9 mouse cellular contexts compared by ENCODE assay signal in the genomic region with DNA sequence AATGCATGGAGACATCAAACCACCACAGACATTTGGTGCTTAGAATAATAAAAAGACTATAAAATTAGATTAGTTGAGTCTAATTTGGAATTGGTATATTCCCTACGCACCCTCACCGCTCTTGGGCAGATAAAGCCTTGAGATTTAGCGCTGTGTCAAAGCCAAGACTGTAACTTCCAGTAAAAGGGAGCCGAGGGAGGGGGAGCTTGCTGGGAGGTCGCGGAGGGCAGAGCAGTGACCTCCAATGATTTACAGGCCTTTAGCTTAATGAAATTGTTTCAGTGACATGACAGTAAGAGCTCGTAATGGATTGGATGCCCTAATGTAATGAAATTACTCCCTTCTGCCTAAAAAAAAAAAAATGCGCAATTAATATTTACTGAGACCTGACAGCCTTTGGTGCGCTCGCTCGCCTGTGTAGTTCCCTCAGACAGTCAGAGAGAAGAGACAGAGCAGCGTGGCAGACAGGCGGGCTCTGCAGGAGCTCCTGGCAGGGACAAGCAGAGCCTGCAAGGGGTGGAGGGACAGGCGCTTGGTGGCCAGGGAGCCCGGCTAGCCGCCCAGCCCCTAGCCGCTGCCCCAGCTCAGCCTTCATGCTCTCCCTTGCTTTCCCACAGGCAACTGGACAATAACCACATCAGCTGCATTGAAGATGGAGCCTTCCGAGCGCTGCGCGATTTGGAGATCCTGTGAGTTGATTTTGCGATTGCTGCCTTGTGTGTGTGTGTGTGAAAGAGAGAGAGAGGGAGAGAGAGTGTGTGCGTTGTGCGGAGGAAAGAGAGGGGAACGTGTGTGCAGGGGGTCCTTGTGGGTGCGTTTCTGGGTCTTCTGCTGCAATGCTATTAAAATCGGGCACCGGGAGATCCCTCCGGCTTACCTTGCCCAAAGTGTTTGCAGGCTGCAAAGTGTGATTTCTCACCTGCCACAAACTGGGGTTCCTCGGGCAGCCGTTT.
DNase-seq lines count a peak whose midpoint lies in the region; ATAC-seq lines count a peak whose summit lies in the region.
"Had no signal": no experiment of that assay in that cellular context is flagged by ENCODE, and none has a peak within 500 bp of the region (broad histone marks: within the 10 kb centered on the region; RNA-seq: fewer than 3 reads in every experiment).

No protein-coding gene starts in this region.

- DNase-seq in heart, adult 11 months = no peak
- DNase-seq in MN1 (ENCODE audit: low spot score) = peak; percentile 95
- peak; percentile 73 for DNase-seq in embryo, embryonic 10.5 days (ENCODE audit: low spot score)
- DNase-seq in right cerebral cortex, postnatal 4 days = peak; percentile 13
- DNase-seq in left cerebral cortex, adult 9 months (ENCODE audit: low spot score in 2 of 2) = no peak

- no peaks in the 10 kb centered on the region for H3K9me3 ChIP-seq in heart, embryonic 15.5 days (replicated peaks)
- H3K9me3 ChIP-seq in intestine, embryonic 15.5 days = no peaks in the 10 kb centered on the region
- H3K9me3 ChIP-seq: megakaryocyte, embryonic 14.5 days had no signal

- 42% methylated on average over 31 of the region's 31 CpGs for WGBS in heart, embryonic 15.5 days
- WGBS in intestine, embryonic 15.5 days = 23% methylated on average over 31 of the region's 31 CpGs

- H3K4me2 ChIP-seq in heart, embryonic 15.5 days = peak overlapping the region; percentile 52
- peak overlapping the region; percentile 54 for H3K4me2 ChIP-seq in intestine, embryonic 15.5 days (replicated peaks)

- peaks cover 7% of the 10 kb centered on the region; the same call in 1 of the 2 replicates for H3K4me1 ChIP-seq in heart, embryonic 15.5 days (replicated peaks)
- H3K4me1 ChIP-seq in intestine, embryonic 15.5 days (replicated peaks) = peaks cover 3% of the 10 kb centered on the region; the same call in 1 of the 2 replicates
- H3K4me1 ChIP-seq: megakaryocyte, embryonic 14.5 days had no signal

- ATAC-seq in heart, embryonic 15.5 days (replicated peaks; ENCODE audit: insufficient number of reproducible peaks, insufficient read depth, low FRiP score, low read depth) = 0 out of 2 replicates have a peak, but pooled peaks have one; percentile 60
- 0 out of 2 replicates have a peak, but pooled peaks have one; percentile 28 for ATAC-seq in intestine, embryonic 15.5 days
- ATAC-seq in erythroid progenitor cell, adult 5-6 weeks (replicated peaks; ENCODE audit: low FRiP score, poor library complexity, severe bottlenecking) = no peak

- no peak overlapping the region for H3K27ac ChIP-seq in heart, embryonic 15.5 days
- H3K27ac ChIP-seq in intestine, embryonic 15.5 days = no peak overlapping the region

- H3K9ac ChIP-seq in heart, embryonic 15.5 days = no peak overlapping the region
- 0 out of 2 replicates have a peak overlapping the region, but pooled peaks have one; percentile 23 for H3K9ac ChIP-seq in intestine, embryonic 15.5 days

- no peaks in the 10 kb centered on the region for H3K36me3 ChIP-seq in heart, embryonic 15.5 days
- H3K36me3 ChIP-seq in intestine, embryonic 15.5 days = no peaks in the 10 kb centered on the region

- peaks cover 10% of the 10 kb centered on the region; the same call in 1 of the 2 replicates for H3K27me3 ChIP-seq in heart, embryonic 15.5 days
- no peaks in the 10 kb centered on the region; the same call in 1 of the 2 replicates for H3K27me3 ChIP-seq in intestine, embryonic 15.5 days (replicated peaks)

- H3K4me3 ChIP-seq in heart, embryonic 15.5 days = peak overlapping the region; percentile 27
- H3K4me3 ChIP-seq in intestine, embryonic 15.5 days (replicated peaks) = peak overlapping the region; percentile 22
- H3K4me3 ChIP-seq: megakaryocyte, embryonic 14.5 days had no signal

Comparison
In these comparisons a context has a peak if more than half of its experiments do, and no peak if none do; other contexts are left out.
1. DNase-seq: peak in MN1 (single experiment), embryo, embryonic 10.5 days (single experiment) and right cerebral cortex, postnatal 4 days (single experiment); none in heart, adult 11 months (single experiment) and left cerebral cortex, adult 9 months (0 of 2).